Mouse (Mus musculus) bone marrow, adult 2 months (tissue): ENCODE measurements around the gene Mtor.

ENCODE experiments used
- CTCF ChIP-seq: fragments of 200-500 bp; IDR thresholded peaks from 2 replicates; pipeline ENCODE4 v1.5.1; 2011; ENCODE audit warnings: low read length, control low read depth; ENCODE audit not compliant: control insufficient read depth, insufficient read depth
- POLR2A ChIP-seq: fragments of 200-500 bp; IDR thresholded peaks from 2 replicates; pipeline ENCODE4 v1.6.1; 2011; ENCODE audit warnings: low read depth, mild to moderate bottlenecking, control low read depth, low read length, borderline replicate concordance; ENCODE audit not compliant: control insufficient read depth

DNA sequence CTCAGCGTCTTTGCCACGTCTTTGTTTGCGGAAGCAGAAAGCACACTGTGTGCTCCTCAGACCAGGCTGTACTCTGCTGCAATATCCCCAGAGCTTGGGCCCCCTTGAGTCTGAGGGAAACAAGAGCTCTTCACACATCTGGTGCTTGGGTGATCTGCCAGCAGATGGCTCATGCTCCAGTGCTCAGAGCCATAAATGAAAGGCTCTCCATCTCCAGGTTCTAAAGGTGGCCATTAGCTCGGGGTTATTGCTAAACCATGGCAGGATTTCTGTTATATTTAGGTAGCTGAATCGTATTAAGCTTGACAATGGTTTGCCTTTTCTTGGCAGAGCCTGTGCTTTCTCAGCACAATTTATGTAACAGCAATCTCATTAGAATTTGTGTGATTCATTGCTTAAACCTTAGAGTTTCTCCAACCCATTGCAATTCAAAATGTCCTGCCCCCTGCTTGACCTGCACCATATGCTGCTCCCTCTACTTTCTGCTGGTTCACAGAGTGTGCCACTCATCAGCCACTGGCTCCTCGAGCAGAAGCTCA lies 64.7 kb downstream of the Mtor start:
- TF ChIP-seq CTCF (no peak), POLR2A (no peak)
